Mouse (Mus musculus) liver, embryonic 14.5 days (tissue): Measurements from ENCODE around the gene Fkbp1a. TPM values are rescaled to one million over a fixed set of nuclear protein-coding genes. Genes with fewer than 3 reads are reported as not detected.

Source experiments
- ATAC-seq: fragments of 200-750 bp; cut with Nextera tagmentation; 2 replicates; pipeline ENCODE4 v1.8.0; 2017; ENCODE audit warnings: moderate number of reproducible peaks, mild to moderate bottlenecking, moderate library complexity; ENCODE audit not compliant: insufficient read depth
- DNase-seq, 3 experiments: peaks; one replicate each; pipeline ENCODE4 v3.0.0-alpha.2; 2012 to 2013; ENCODE audit warnings: low read depth in 3 of 3, low spot score in 3 of 3
- H3K27ac ChIP-seq: fragments of 300-500 bp; sonication (generic); 2 replicates; pipeline ENCODE4 v1.5.1; 2014; ENCODE audit warnings: moderate library complexity, mild to moderate bottlenecking, control low read depth, inconsistent platforms
- H3K27me3 ChIP-seq: fragments of 300-500 bp; sonication (generic); 2 replicates; pipeline ENCODE4 v1.6.1; 2014; ENCODE audit warnings: mild to moderate bottlenecking, low read length, moderate library complexity; ENCODE audit not compliant: control insufficient read depth, insufficient read depth
- H3K36me3 ChIP-seq: fragments of 300-500 bp; sonication (generic); replicated peaks from 2 replicates; pipeline ENCODE4 v1.6.1; 2014; ENCODE audit warnings: low read depth; ENCODE audit not compliant: control insufficient read depth, insufficient read depth
- H3K4me1 ChIP-seq, 2 experiments: fragments of 200-500 bp in 1 of 2; fragments of 300-500 bp in 1 of 2; sonication (generic) in 1 of 2; replicated peaks; 2 replicates each; pipeline ENCODE4 v1.6.1; 2012 to 2014; ENCODE audit warnings: antibody characterized with exemption in 1 of 2, inconsistent platforms in 1 of 2, low read length in 1 of 2; ENCODE audit not compliant: control insufficient read depth in 2 of 2, insufficient read depth in 2 of 2
- H3K4me2 ChIP-seq: fragments of 300-500 bp; sonication (generic); 2 replicates; pipeline ENCODE4 v1.6.1; 2014; ENCODE audit warnings: low read depth, mild to moderate bottlenecking, control low read depth, moderate library complexity
- H3K4me3 ChIP-seq, 2 experiments: fragments of 200-500 bp in 1 of 2; fragments of 300-500 bp in 1 of 2; sonication (generic) in 1 of 2; 2 replicates each; pipeline ENCODE4 v1.5.1; 2012 to 2014; ENCODE audit warnings: low read depth in 2 of 2, low read length in 2 of 2, mild to moderate bottlenecking in 2 of 2, control low read depth in 1 of 2, inconsistent platforms in 1 of 2, moderate library complexity in 1 of 2; ENCODE audit not compliant: insufficient read depth in 1 of 2
- H3K9ac ChIP-seq: fragments of 300-500 bp; sonication (generic); replicated peaks from 2 replicates; pipeline ENCODE4 v1.6.1; 2014; ENCODE audit warnings: mild to moderate bottlenecking, control low read depth, moderate library complexity
- H3K9me3 ChIP-seq: fragments of 300-500 bp; sonication (generic); 2 replicates; pipeline ENCODE4 v1.6.1; 2016; ENCODE audit warnings: low read length, mixed read lengths; ENCODE audit not compliant: control insufficient read depth
- CTCF ChIP-seq: IDR thresholded peaks from 2 replicates; pipeline ENCODE4 v1.5.1; 2016; ENCODE audit warnings: antibody characterized with exemption, low read depth, control low read depth
- EP300 ChIP-seq: IDR thresholded peaks from 2 replicates; pipeline ENCODE4 v1.6.1; 2016; ENCODE audit warnings: antibody characterized with exemption, low read depth
- WGBS: fragments of 180-500 bp; shearing (Covaris S2); extraction: QIAGEN DNeasy Blood & Tissue Kit; methylation state at CpG from one replicate; pipeline ENCODE4 v1.1.7; 2014; ENCODE audit not compliant: insufficient replicate concordance; 5-methylcytosine and 5-hydroxymethylcytosine counted together
- polyA plus RNA-seq, 2 experiments: library from polyadenylated mRNA; depleted of rRNA in 1 of 2; stranded (reverse) in 1 of 2; unstranded in 1 of 2; fragments of >200 nt; fragmentation: Nextera tagmentation in 1 of 2; extraction: Ambion mirVana in 1 of 2; gene quantifications; 2 replicates each; pipeline versions ENCODE4 v1.2.1 to v1.2.3; 2012 to 2014

Gene Fkbp1a
- polyA plus RNA-seq (2012; rRNA removed) (30.5 and 36.5 TPM in 2 replicates), polyA plus RNA-seq (2014; fragmentation: Nextera tagmentation; extraction: Ambion mirVana) (128 and 140 TPM in 2 replicates)

- WGBS = under 1% methylated on average over 69 of the region's 93 CpGs
- TF ChIP-seq EP300 (no peak), CTCF (0 out of 2 replicates have a peak, but pooled peaks have one; percentile 14)
- H3K4me3 ChIP-seq = peak within 1 kb of the TSS; percentile 66 to 82
- peak; percentile 95 for ATAC-seq
- peaks cover 3% of the 10 kb centered on the region; the same call in 1 of the 2 replicates for H3K36me3 ChIP-seq
- peak within 1 kb of the TSS; percentile 79 for H3K4me2 ChIP-seq
- H3K9ac ChIP-seq = peak within 1 kb of the TSS; percentile 79
- H3K9me3 ChIP-seq = no peaks in the 10 kb centered on the region
- H3K4me1 ChIP-seq = peaks cover 10 to 25% of the 10 kb centered on the region in 2 experiments
- no peaks in the 10 kb centered on the region for H3K27me3 ChIP-seq
- peak within 1 kb of the TSS; percentile 48 for H3K27ac ChIP-seq
- DNase-seq = peak; percentile 76 to 81 (median 79)
Measured at GRCm38 (mm10) chr2:151542323-151543062, at the start of gene Fkbp1a. Gene Fkbp1a (plus strand): TSS chr2:151542483.

GRCm38 (mm10) chr2:151494035-151494803 lies 48.1 kb upstream of the Fkbp1a start, which contains the start of gene Nsfl1c:
Gene Nsfl1c (plus strand): TSS chr2:151494182.
- ATAC-seq (peak; percentile 100), DNase-seq (peak; percentile 80 to 84 (median 81))
- Histone ChIP-seq H3K4me2 (peak within 1 kb of the TSS; percentile 77), H3K36me3 (peaks cover 2% of the 10 kb centered on the region; the same call in 1 of the 2 replicates), H3K4me3 (peak within 1 kb of the TSS; percentile 77 to 82), H3K27ac (no peak within 1 kb of the TSS), H3K9ac (peak within 1 kb of the TSS; percentile 72), H3K4me1 (peaks cover 0 to 4% of the 10 kb centered on the region in 2 experiments; a peak in 2 of 4 replicates), H3K27me3 (no peaks in the 10 kb centered on the region), H3K9me3 (no peaks in the 10 kb centered on the region)
- TF ChIP-seq CTCF (peak; percentile 98), EP300 (no peak)
- WGBS = 0% methylated on average over 65 of the region's 73 CpGs

GRCm38 (mm10) chr2:151498358-151498757 lies 43.9 kb upstream of the Fkbp1a start:
- no peak overlapping the region for H3K4me2 ChIP-seq
- peaks cover 4% of the 10 kb centered on the region for H3K36me3 ChIP-seq
- TF ChIP-seq CTCF (no peak), EP300 (no peak)
- peaks cover 0 to 12% of the 10 kb centered on the region in 2 experiments; a peak in 3 of 4 replicates for H3K4me1 ChIP-seq
- no peak for DNase-seq
- H3K4me3 ChIP-seq = no peak overlapping the region
- ATAC-seq = no peak
- 55% methylated on average over 3 of the region's 3 CpGs for WGBS
- no peak overlapping the region for H3K27ac ChIP-seq
- H3K9me3 ChIP-seq = no peaks in the 10 kb centered on the region
- H3K9ac ChIP-seq = no peak overlapping the region
- H3K27me3 ChIP-seq = no peaks in the 10 kb centered on the region

GRCm38 (mm10) chr2:151500442-151501007 lies 41.8 kb upstream of the Fkbp1a start:
- no peak overlapping the region for H3K9ac ChIP-seq
- peak; percentile 82 for ATAC-seq
- WGBS = 26% methylated on average over 6 of the region's 6 CpGs

More at GRCm38 (mm10) chr2:151500442-151501007, 41.8 kb upstream of the Fkbp1a start:
- Histone ChIP-seq H3K27me3 (no peaks in the 10 kb centered on the region), H3K36me3 (peaks cover 8% of the 10 kb centered on the region), H3K4me1 (peaks cover 0 to 12% of the 10 kb centered on the region in 2 experiments; a peak in 3 of 4 replicates), H3K27ac (no peak overlapping the region), H3K9me3 (no peaks in the 10 kb centered on the region), H3K4me2 (no peak overlapping the region), H3K4me3 (no peak overlapping the region)
- no peak for DNase-seq
- TF ChIP-seq CTCF = no peak
- TF ChIP-seq EP300 = peak; percentile 30
